Mouse (Mus musculus) cerebellum, adult 8-10 months (tissue): ENCODE data around the gene Trmt1l.
"Not testable (repeated sequence)": the region's sequence is repeated elsewhere in the genome, so short reads cannot be mapped to it uniquely, and the experiment has no call there.

ENCODE experiments used
- DNase-seq: peaks from one replicate; pipeline ENCODE4 v3.0.0; 2022

The Trmt1l gene

DNA sequence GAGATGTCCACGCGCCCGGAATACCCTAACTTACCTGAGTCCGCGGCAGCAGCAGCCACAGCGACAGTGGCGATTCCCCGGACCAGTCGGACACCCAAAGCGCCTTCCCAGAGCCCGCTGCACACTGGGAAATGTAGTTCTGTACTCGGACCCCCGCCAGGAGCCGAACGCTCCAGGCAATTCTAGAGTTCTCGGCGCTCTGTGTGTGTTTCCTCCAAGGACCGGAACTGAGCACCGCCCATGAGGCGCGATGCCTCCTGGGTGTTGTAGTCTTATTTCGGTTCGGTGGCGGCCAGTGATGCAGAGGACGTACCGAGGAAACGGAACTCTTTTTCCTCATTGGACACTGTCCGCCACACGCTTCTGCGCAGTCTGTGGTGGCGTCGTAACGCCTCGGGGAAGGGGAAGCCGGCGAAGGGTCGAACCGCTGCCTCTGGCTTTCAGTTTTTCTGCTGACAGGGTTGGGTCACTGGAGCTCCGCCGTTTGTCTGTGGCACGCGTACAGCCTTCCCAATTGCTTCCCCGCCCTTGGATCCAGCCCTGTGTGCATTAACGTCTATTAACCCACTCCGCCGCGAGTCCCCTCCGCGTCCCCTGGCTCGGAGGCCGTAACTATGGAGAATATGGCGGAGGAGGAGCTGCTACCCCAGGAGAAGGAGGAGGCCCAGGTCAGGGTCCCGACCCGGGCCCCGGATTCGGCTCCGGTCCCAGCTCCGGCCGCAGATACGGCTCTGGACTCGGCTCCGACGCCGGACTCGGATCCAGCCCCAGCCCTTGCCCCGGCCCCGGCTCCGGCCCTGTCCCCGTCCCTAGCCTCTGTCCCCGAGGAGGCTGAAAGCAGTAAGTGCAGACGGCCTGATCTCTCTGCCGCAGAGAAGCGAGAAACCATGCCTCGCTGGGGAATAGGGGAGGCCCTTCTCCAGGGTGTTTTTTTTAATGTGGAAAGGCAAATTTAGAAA is at the start of gene Trmt1l, which contains the start of gene Swt1:
Gene Trmt1l, plus strand, starts transcription at position 280 of the 959 bp plus-strand sequence.
Gene Swt1, minus strand, starts transcription at position 193 of the 959 bp plus-strand sequence.
- DNase-seq, result peak; percentile 98

DNA sequence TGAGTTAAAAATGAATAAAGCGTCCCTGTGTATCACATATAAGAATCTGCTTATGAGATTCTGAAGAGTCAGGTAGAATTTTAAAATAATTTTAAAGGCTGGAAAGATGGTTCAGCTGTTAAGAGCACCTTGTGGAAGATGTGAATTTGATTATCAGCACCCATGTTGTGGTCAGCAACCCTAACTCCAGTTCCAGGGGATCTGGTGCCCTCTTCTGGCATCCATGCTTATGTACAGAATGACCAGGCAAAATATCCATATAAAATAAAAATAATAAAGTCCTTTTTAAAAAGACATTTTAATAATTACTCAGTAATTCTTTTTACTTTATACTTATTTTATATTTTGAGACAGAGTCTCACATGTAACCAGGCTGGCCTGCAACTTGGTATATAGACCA is 38.3 kb upstream of the Trmt1l start:
- no peak for DNase-seq

DNA sequence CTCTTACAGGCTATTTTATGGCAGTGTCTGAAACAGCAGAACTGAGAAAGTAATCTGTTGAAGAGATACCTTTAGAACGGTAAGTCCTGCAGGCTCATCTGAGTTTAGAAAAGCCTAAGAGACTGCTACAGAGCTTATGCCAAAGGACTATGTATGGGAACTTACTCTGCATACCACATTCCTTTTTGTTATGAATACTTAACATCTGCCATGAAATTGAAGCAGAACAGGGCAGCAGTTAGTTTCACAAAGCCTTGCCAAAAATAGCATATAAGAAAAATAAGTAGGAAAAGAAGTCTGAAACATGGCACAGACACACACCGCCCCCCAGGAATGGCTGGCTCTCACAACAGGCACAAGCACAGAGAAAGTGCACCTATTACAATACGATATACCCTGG is 18.5 kb upstream of the Trmt1l start:
- DNase-seq, result no peak

DNA sequence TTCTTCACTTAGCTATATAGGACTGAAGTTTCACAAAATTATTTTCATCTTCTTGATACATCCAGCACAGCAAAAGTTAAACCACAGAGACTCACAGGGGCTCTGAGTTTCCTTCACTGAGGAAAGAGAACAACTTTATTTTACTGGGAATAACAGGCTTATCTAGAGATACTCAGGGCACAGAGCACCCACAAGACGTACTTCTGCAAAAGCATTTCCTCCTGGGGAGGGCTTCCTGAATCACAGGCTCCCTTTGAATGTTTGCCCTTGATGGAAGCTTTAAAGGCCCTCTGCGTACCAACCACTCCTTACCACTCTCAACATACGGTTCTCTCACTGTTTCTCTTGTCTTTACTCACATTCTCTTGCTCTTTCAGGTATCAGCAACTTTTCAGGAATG is 6.2 kb upstream of the Trmt1l start:
- no peak for DNase-seq

DNA sequence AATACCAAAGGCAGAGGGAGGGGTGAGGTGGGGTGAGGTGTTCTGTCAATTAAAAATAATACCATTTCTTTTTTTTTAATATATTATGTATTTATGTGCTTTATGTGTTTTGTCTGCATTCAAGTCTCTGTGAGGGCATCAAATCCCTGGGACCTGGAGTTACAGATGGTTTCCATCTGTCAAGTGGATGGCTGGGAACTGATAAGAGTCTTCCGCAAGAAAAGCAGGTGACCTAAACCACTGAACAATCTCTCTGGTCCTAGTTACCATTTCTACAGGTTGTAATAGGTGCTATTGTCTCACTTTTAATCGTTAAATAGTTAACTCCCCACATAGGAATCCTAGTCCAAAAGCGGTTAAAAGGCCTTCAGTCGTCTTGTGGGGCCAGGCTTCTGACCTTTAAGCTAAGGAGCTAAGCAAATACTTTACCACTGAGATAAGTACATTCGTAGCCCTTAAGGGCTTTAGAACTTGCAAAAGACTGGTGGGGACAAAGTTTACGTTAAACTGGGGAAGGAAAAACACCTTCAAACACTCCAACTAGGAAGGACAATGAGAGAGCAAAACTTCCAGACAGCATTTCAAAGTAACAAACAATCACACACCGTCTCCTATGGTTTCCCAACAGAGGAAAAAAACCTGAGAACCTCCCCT is 1.3 kb upstream of the Trmt1l start:
- no peak for DNase-seq

DNA sequence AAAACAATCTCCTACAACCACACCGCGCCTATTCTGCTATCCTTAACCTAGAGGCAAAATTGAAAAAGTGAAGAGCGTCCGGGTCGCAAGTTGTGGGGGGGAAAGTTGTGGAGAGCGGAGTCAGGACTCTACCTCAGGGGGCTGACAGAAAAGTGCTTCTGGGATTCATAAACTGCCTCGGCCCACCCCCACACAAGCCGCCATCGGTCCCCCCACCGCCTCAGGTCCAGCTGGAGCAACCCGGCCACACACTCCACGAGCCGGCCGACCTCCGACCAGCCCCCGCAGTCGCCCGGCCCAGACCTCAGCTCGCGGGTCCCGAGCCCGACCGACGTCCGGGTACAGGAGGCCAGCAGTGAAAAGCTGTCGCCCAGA is 467 bp upstream of the Trmt1l start:
- DNase-seq, result no peak

DNA sequence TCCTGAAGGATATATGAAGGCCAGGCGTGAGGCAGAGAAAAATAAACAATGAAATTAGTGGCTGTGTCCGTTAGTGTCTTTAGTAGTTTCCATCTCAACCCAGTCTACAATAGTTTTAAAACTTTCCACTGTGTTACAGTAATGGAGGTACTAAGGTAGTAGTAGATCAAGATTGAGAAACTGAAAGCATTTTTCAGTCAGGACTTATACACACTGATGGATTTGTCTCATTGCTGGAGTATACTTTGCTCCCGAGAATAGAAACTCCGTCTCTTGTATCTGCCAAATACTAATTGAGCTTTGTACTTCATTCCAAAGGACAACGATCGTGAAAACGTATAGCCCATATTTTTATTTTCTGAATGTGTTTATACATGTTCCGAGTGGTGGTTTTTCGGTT is 974 bp downstream of the Trmt1l start:
- no peak for DNase-seq

DNA sequence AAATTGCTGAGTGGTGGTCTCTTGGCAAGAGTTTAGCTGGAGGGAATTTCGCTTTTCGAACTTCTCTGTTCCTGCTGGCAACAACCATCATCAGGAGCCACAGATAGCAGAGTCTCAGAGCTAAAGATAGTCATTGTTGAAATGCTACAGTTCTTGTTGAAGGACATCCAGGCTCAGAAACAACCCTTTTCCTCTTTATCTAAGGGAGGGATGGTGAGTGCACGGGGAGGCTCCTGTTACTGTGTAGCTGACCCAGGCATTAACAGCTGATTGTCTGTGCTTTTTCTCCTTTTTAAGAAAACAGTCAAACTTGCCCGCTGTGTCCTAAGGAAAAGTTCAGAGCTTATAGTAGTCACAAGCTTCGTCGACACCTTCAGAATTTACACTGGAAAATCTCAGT is 7.1 kb downstream of the Trmt1l start:
- no peak for DNase-seq

DNA sequence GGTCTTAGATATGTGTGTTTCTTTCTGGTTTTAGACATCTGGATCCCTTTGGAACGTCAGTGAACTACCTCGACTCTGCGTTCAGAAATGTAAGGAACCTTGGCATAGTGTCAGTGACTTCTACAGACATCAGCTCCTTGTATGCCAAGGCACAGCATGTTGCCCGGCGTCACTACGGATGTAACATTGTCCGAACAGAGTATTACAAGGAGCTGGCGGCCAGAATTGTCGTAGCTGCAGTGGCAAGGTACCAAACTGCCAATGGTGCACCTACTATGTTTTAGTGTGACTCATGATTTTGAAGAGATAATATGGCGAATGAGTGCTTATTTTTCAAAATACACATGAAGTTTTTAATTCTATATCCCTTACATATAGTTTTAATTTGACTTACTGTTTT is 21.5 kb downstream of the Trmt1l start:
- DNase-seq, result no peak

DNA sequence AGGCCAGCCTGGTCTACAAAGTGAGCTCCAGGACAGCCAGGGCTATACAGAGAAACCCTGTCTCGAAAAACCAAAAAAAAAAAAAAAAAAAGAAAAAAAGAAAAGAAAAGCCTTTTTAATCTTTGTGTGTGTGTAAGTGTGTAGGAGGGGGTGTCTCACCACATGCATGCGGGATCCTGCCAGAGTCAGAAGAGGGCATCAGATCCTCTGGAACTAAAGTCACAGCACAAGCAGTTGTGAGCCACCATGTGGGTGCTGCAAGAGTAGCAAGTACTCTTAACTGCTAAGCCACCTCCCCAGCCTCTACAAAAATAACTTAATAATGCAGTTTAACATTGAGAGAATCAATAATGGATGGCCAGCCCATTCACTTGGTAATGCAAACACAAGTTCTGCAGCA is 22.5 kb downstream of the Trmt1l start:
- no peak for DNase-seq

DNA sequence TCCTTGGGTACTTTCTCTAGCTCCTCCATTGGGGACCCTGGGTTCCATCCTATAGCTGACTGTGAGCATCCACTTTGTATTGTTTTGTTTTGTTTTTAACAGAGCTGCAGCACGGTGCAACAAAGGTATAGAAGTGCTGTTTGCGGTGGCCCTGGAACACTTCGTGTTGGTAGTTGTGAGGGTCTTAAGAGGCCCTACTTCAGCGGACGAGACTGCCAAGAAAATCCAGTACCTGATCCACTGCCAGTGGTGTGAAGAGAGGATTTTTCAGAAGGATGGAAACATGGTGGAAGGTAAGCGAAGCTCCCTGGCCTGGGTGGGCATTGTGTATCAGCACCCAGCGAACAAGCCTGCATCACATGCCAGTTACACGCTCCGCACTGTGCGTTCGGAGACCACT is 23.6 kb downstream of the Trmt1l start:
- DNase-seq, result no peak

DNA sequence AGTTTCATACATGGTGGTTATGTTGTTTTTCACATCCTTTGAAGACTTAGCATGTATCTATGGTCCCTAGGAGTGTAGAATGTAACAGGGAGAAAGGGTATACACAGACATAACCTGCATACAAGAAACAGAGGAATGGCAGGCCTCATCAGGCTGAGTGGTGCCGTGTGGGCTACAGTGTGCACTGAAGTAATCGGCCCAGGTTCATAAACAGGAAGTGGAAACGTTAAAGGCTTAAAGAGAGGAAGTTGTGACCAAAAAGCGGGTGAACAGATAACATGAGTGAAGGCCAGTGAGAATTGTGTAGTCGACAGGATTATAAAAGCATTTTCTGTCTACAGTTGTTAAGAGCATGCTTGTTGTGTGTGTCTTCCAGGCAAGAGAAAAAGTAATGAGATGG is 28.7 kb downstream of the Trmt1l start:
- no peak for DNase-seq

DNA sequence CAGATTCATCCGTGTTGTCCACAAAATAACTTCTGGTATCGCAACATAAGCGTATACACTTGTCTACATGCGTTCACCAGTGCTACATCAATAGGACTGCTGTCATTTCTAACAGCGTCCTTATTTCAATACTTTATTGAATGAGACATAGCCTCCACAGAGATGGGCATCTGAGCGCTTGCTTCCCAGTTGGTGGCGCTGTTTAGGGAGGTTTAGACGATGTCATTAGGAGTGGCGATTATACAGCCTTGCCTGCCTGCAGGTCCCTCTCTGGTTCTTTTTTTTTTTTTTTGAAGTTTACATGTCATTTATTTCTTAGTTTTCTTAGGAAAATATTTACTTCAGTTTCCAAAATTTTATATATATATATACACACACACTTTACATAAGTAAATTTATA is 32.9 kb downstream of the Trmt1l start:
- no peak for DNase-seq

DNA sequence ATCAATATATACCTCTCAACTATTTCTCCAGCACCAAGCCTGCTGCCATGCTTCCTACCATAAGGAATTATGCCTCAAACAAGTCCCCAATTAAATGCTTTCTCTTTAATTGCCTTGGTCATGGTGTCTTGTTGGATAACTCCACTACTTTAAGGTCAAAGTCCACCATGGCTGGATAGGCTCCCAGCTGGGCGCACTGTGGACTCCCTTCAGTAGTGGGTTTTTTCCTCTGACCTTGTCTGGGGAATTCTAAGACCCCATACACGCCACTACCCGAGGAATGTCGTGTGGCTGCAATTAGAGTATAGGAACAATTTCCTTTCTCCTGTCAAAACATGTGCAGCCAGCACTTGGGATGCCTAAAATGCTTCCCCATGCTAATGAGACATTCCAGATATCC is 36.6 kb downstream of the Trmt1l start:
- DNase-seq, result no peak

DNA sequence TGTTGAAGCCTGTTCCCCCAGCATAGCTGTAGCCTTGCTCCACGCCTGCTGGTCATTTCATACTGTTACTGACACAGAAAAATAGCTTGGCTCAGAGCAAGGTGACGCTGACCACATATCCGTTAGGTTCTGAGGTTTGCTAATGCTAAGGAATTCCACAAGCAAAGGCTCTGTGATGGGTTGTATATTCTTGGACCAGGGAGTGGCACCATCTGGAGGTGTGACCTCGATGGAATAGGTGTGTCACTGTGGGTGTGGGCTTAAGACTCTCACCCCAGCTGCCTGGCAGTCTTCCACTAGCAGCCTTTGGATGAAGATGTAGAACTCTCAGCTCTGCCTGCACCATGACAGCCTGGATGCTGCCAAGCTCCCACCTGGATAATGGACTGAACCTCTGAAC is 38.2 kb downstream of the Trmt1l start:
- DNase-seq, result no peak

DNA sequence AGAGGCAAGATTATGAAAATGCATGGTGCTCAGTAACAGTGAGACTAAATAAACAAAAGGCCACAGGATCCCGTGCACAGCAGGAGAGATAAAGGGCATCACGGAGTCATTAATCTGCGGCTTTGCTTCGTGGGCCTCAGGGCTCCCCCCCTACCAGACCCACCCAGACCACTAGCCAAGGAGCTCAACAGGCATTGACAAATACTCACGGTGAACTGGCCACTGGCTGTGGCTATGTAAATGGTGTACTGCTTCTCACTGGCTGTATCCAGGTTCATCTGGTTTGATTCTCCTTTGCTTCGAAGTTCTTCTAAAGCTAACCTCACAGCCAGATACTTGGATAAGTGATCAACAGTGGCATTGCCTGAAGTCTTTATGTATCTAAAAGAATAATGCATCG is 43.1 kb downstream of the Trmt1l start:
- DNase-seq, result no peak

DNA sequence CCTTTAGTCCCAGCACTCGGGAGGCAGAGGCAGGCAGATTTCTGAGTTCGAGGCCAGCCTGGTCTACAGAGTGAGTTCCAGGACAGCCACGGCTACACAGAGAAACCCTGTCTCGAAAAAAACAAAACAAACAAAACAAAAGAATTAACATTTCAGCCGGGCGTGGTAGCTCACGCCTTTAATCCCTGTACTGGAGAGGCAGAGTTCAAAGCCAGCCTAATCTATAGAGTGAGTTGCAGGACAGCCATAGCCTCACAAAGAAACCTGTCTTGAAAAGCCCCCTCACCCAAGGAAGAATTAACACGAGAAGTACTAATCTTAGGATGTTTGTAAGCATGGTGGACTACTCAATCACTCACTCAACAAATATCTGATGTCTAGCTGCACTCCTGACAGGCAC is 44.0 kb downstream of the Trmt1l start:
- DNase-seq, result not testable (repeated sequence)

DNA sequence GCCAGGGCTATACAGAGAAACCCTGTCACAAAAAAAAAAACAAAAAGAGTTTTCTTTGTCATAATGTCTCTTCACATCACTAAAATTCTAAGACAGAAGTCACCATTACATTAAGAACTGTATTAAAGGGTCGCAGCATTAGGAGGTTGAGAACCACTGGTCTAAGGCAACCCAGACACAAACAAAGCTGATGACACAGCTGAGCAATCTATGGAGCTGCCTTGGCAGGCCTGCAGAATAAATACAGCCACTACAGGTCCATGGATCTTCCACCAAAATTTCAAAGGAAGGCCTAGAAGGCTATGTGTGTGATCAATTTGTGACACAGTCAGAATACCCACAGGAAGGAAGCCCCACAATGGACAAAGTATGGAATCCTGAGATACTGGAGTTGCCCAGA is 54.2 kb downstream of the Trmt1l start:
- DNase-seq, result no peak

DNA sequence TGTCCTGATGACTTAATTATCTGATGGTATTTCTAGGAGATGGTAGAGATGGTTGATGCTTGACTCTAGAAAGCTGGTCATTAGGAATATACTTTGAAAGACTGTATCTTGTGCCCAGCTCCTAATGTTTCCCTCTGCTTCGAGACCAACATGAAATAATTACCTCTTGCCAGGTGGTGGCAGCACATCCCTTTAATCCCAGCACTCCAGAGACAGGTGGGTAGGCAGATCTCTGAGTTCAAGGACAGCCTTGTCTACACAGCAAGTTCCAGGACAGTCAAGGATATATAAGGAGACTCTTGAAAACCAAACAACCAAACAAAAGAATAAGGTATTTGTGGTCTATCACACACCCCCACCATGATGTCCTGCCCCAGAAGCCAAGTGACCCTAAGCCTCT is 55.2 kb downstream of the Trmt1l start:
- DNase-seq, result no peak

DNA sequence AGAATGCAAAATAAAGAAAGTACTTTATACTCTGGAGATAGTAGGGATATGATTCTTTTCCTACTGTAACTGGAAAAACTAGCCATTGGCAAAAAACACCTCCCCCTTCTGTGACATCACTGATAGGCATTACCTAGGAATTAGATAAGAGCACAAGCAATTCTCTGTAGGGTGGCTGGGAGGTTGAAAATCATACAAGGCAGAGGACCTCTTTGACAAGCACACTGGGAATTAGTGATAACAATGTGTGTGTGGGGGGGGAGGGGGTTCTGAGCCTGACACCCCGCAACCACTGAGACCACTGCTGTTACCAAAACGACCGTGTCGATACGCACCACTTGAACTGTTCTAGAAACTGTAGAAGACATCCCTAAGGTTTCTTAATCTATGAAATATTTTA is 56.4 kb downstream of the Trmt1l start:
- no peak for DNase-seq

DNA sequence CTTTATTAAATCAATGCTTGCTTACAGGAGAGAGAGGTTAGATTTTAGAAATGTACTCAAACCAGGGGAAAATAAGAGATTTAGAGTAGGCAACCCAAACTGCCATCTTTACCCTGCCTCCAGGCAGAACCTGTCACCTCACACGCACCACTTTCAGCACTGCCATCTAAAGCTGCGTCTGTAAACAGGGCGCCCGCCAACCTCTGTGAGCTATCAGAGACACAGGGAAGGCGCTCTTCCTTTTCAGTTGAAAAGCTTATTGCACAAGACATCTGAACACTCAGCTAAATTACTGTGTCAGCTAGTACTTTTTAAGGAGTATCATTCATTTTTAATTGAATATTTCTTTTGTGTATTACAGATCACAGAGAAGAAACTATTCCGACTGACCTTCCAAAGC is 61.5 kb downstream of the Trmt1l start:
- DNase-seq, result no peak

DNA sequence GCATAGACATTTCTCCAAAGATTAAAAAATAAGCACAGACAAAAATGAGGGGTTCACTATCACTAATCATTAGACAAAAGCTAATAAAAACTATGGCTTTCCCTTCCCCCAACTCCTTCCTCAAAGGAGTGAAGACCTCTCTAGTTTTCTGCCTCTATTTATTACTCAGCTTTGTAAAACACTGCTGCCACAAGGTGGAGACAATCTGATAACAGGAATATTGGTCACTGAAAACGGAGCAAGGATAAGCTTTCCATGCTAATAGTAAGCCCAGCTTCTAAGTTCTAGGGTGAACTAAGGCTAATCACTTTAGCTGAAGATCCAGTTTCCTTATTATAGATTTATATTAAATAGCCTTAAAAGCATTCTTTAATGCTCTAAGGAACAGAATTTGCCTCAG is 64.1 kb downstream of the Trmt1l start:
- DNase-seq, result no peak

DNA sequence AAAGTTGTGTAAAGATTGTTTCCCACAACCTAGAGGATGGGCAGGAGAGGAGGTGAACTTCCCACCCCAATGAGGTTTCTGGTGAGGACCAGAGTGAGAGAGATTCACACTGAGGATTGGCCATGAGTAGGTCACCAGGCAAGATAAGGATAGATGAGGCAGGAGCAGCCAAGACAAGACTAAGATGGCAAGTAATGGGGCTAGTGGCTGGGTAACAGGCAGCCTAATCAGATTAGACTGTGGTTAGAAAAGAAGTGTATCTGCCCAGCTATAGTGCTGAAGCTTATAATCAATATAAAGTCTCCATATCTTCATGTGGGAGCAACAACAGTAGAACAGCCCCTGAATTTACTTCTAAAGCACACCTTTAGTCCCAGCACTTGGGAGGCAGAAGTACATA is 65.5 kb downstream of the Trmt1l start:
- DNase-seq, result no peak

DNA sequence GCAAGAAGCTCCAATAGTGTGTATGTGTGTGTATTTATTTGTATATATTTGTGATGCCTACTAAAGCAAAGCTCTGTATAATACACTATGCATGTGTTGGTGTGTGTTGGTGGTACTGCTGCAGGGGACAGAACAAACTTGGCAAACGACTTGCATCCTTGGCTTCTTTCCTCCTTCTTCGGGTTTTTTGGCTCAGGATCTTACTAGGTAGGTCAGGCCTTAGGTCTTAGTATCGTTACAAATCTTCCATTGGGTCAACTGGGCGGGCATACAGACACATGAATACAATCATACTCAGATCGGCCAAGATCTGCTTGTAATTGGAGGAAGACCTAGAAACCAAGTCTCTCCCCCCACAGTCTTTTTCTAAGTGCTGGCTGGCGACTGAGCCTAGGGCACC is 66.4 kb downstream of the Trmt1l start:
- no peak for DNase-seq
